Mouse (Mus musculus) heart, postnatal 0 days (tissue): ENCODE results near the gene Msh2.

Experiments
- CTCF ChIP-seq: IDR thresholded peaks from 2 replicates; pipeline ENCODE4 v1.5.1; 2016; ENCODE audit warnings: antibody characterized with exemption, control low read depth, low read depth
- EP300 ChIP-seq: IDR thresholded peaks from 2 replicates; pipeline ENCODE4 v1.6.1; 2016; ENCODE audit warnings: antibody characterized with exemption, low read depth

DNA sequence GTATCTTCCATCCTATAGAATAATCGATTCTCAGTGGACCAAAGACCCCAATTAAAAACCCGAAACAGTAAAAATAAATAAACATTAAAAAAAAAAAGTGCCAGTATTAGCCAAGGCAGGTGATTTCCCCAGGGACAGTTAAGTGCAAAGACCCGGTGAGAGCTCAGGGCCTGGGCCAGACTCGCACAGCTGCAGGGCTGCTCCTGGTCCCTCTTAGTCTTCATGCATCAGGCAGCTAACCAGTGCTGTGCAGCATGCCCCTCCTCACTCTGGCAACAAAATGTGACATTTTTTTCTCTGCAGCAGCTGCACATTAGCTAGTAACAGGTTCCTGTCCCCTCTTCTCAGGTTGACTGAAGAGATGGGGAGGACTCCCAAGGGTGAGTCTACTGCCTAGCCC, 59.8 kb downstream of the Msh2 start:
- TF ChIP-seq CTCF (no peak), EP300 (no peak)
